Mouse (Mus musculus): ENCODE data around the gene Uhmk1.

Uhmk1 gene

GRCm38 (mm10) chr1:170174814-170175332 lies 40.3 kb downstream of the Uhmk1 start, which contains the start of gene Uap1:
Gene Uap1 (minus strand): TSS chr1:170174957.
- DNase-seq: peak; percentile 99

- DNase-seq: no peak
Measured at GRCm38 (mm10) chr1:170173991-170174813, 41.0 kb downstream of the Uhmk1 start.

- DNase-seq: no peak
Measured at GRCm38 (mm10) chr1:170167781-170168180, 47.4 kb downstream of the Uhmk1 start.

GRCm38 (mm10) chr1:170164913-170165312 lies 50.3 kb downstream of the Uhmk1 start:
- DNase-seq: no peak

- DNase-seq: no peak
Measured at GRCm38 (mm10) chr1:170164053-170164614, 51.1 kb downstream of the Uhmk1 start.

- no peak for DNase-seq
Measured at GRCm38 (mm10) chr1:170163398-170163943, 51.7 kb downstream of the Uhmk1 start.

- DNase-seq: no peak
Measured at GRCm38 (mm10) chr1:170161852-170162251, 53.3 kb downstream of the Uhmk1 start.

- DNase-seq: no peak
Measured at GRCm38 (mm10) chr1:170160397-170160938, 54.7 kb downstream of the Uhmk1 start.

- DNase-seq: no peak
Measured at GRCm38 (mm10) chr1:170159707-170160106, 55.5 kb downstream of the Uhmk1 start.

GRCm38 (mm10) chr1:170155761-170156160 lies 59.4 kb downstream of the Uhmk1 start:
- no peak for DNase-seq

GRCm38 (mm10) chr1:170155298-170155697 lies 59.9 kb downstream of the Uhmk1 start:
- no peak for DNase-seq

- no peak for DNase-seq
Measured at GRCm38 (mm10) chr1:170153986-170154385, 61.2 kb downstream of the Uhmk1 start.

GRCm38 (mm10) chr1:170152552-170152951 lies 62.6 kb downstream of the Uhmk1 start:
- no peak for DNase-seq

- no peak for DNase-seq
Measured at GRCm38 (mm10) chr1:170150870-170151269, 64.3 kb downstream of the Uhmk1 start.

- no peak for DNase-seq
Measured at GRCm38 (mm10) chr1:170149756-170150155, 65.4 kb downstream of the Uhmk1 start.

GRCm38 (mm10) chr1:170148536-170148935 lies 66.7 kb downstream of the Uhmk1 start:
- no peak for DNase-seq

GRCm38 (mm10) chr1:170147651-170148448 lies 67.3 kb downstream of the Uhmk1 start:
- no peak for DNase-seq

GRCm38 (mm10) chr1:170145606-170146005 lies 69.6 kb downstream of the Uhmk1 start:
- DNase-seq: peak; percentile 4

Measured in retina, postnatal 1 day (tissue).